Mouse (Mus musculus) stomach, postnatal 0 days (tissue): ENCODE measurements around the gene Rnh1. TPM values are rescaled to one million over a fixed set of nuclear protein-coding genes. Genes with fewer than 3 reads are reported as not detected.

Source experiments
- ATAC-seq: fragments of 200-750 bp; cut with Nextera tagmentation; 2 replicates; pipeline ENCODE4 v1.8.0; 2017; ENCODE audit not compliant: low FRiP score, low TSS enrichment
- DNase-seq: peaks from one replicate; pipeline ENCODE4 v3.0.0-alpha.2; 2016; ENCODE audit warnings: low spot score
- H3K27ac ChIP-seq: fragments of 300-500 bp; sonication (generic); replicated peaks from 2 replicates; pipeline ENCODE4 v1.5.1; 2014; ENCODE audit warnings: mild to moderate bottlenecking, control low read depth
- H3K27me3 ChIP-seq: fragments of 300-500 bp; sonication (generic); 2 replicates; pipeline ENCODE4 v1.6.1; 2014; ENCODE audit warnings: low read length; ENCODE audit not compliant: control insufficient read depth, insufficient read depth
- H3K36me3 ChIP-seq: fragments of 300-500 bp; sonication (generic); 2 replicates; pipeline ENCODE4 v1.6.1; 2014; ENCODE audit warnings: low read length, mixed read lengths; ENCODE audit not compliant: control insufficient read depth, insufficient read depth
- H3K4me1 ChIP-seq: fragments of 300-500 bp; sonication (generic); replicated peaks from 2 replicates; pipeline ENCODE4 v1.6.1; 2014; ENCODE audit warnings: antibody characterized with exemption; ENCODE audit not compliant: control insufficient read depth, insufficient read depth
- H3K4me2 ChIP-seq: fragments of 300-500 bp; sonication (generic); replicated peaks from 2 replicates; pipeline ENCODE4 v1.6.1; 2014; ENCODE audit warnings: low read depth, mild to moderate bottlenecking, control low read depth, moderate library complexity
- H3K4me3 ChIP-seq: fragments of 300-500 bp; sonication (generic); 2 replicates; pipeline ENCODE4 v1.5.1; 2014; ENCODE audit warnings: low read depth, low read length, control low read depth
- H3K9ac ChIP-seq: fragments of 300-500 bp; sonication (generic); 2 replicates; pipeline ENCODE4 v1.6.1; 2014; ENCODE audit warnings: mild to moderate bottlenecking, low read length, control low read depth, mixed read lengths
- H3K9me3 ChIP-seq: fragments of 300-500 bp; sonication (generic); 2 replicates; pipeline ENCODE4 v1.6.1; 2016; ENCODE audit warnings: low read length; ENCODE audit not compliant: control insufficient read depth
- CTCF ChIP-seq: IDR thresholded peaks from 2 replicates; pipeline ENCODE4 v1.5.1; 2016; ENCODE audit warnings: antibody characterized with exemption, low read depth, mild to moderate bottlenecking, moderate library complexity
- EP300 ChIP-seq: optimal IDR thresholded peaks from 2 replicates; pipeline ENCODE3; 2016; ENCODE audit warnings: antibody characterized with exemption
- WGBS: fragments of 180-500 bp; shearing (Covaris S2); extraction: QIAGEN DNeasy Blood & Tissue Kit; methylation state at CpG from one replicate; pipeline ENCODE4 v1.1.7; 2014; 5-methylcytosine and 5-hydroxymethylcytosine counted together
- polyA plus RNA-seq: library from polyadenylated mRNA; unstranded; fragments of >200 nt; fragmentation: Nextera tagmentation; extraction: Ambion mirVana; gene quantifications from 2 replicates; pipeline ENCODE4 v1.2.1, GENCODE M21; 2015

Gene Rnh1
- polyA plus RNA-seq, 1 experiment from 2014 or later: 216 TPM

GRCm38 (mm10) chr7:141191796-141192685, 19.4 kb upstream of the Rnh1 start:
- peaks cover 26% of the 10 kb centered on the region for H3K36me3 ChIP-seq
- no peak for DNase-seq
- no peaks in the 10 kb centered on the region for H3K9me3 ChIP-seq
- no peak overlapping the region for H3K27ac ChIP-seq
- peak overlapping the region; percentile 76; the same call in 1 of the 2 replicates for H3K4me3 ChIP-seq
- peak overlapping the region; percentile 87 for H3K4me2 ChIP-seq
- no peak for ATAC-seq
- TF ChIP-seq CTCF (no peak), EP300 (no peak)
- H3K4me1 ChIP-seq: peaks cover 6% of the 10 kb centered on the region; the same call in 1 of the 2 replicates
- no peak overlapping the region; the same call in 1 of the 2 replicates for H3K9ac ChIP-seq
- 87% methylated on average over 24 of the region's 24 CpGs for WGBS
- H3K27me3 ChIP-seq: no peaks in the 10 kb centered on the region

GRCm38 (mm10) chr7:141191036-141191435, 18.4 kb upstream of the Rnh1 start:
- Histone ChIP-seq H3K9me3 (no peaks in the 10 kb centered on the region), H3K4me2 (no peak overlapping the region), H3K27me3 (no peaks in the 10 kb centered on the region), H3K4me1 (peaks cover 6% of the 10 kb centered on the region; the same call in 1 of the 2 replicates), H3K27ac (no peak overlapping the region), H3K9ac (no peak overlapping the region), H3K4me3 (no peak overlapping the region), H3K36me3 (peaks cover 26% of the 10 kb centered on the region)
- no peak for ATAC-seq
- DNase-seq: no peak
- 80% methylated on average over 14 of the region's 14 CpGs for WGBS
- TF ChIP-seq EP300 (no peak), CTCF (no peak)

DNA sequence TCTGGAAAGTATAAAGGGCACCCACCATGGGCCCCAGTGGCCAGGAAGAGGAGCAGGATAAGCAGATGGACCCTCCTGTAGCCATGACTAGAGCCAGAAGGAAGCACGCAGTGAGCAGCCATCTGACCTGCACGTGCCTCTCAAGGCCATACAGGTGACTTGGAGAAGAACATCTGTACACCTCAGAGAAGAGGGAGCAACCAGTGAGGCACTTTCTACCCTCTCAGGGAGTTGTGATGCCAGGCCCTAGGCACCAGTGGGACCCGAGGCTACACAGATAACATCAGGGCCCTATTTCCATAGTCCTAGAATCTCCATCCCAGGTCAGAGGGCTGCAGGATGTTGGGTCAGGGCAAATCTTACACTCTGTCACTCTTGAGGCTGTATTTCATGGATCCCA, 17.6 kb upstream of the Rnh1 start:
- Histone ChIP-seq H3K27ac (no peak overlapping the region), H3K4me3 (no peak overlapping the region), H3K27me3 (no peaks in the 10 kb centered on the region), H3K36me3 (peaks cover 26% of the 10 kb centered on the region), H3K4me1 (peaks cover 6% of the 10 kb centered on the region; the same call in 1 of the 2 replicates), H3K9ac (no peak overlapping the region), H3K9me3 (no peaks in the 10 kb centered on the region), H3K4me2 (no peak overlapping the region)
- no peak for ATAC-seq
- DNase-seq: no peak
- TF ChIP-seq EP300 (no peak), CTCF (no peak)
- 93% methylated on average over 3 of the region's 3 CpGs for WGBS

- Histone ChIP-seq H3K4me1 (peaks cover 4% of the 10 kb centered on the region; the same call in 1 of the 2 replicates), H3K9me3 (no peaks in the 10 kb centered on the region), H3K36me3 (peaks cover 26% of the 10 kb centered on the region), H3K4me3 (no peak overlapping the region), H3K9ac (no peak overlapping the region), H3K27ac (no peak overlapping the region), H3K4me2 (no peak overlapping the region), H3K27me3 (no peaks in the 10 kb centered on the region)
- no peak for ATAC-seq
- TF ChIP-seq EP300 (no peak), CTCF (no peak)
- 86% methylated on average over 3 of the region's 3 CpGs for WGBS
- DNase-seq: no peak
Measured at GRCm38 (mm10) chr7:141188733-141189132, 16.1 kb upstream of the Rnh1 start.

- no peak overlapping the region for H3K4me3 ChIP-seq
- H3K9me3 ChIP-seq: no peaks in the 10 kb centered on the region
- ATAC-seq (no peak), DNase-seq (no peak)
- WGBS: 71% methylated on average over 3 of the region's 3 CpGs
- no peak overlapping the region for H3K4me2 ChIP-seq
- H3K27me3 ChIP-seq: no peaks in the 10 kb centered on the region
- H3K36me3 ChIP-seq: peaks cover 26% of the 10 kb centered on the region
- TF ChIP-seq CTCF: no peak
- no peak for TF ChIP-seq EP300
- H3K9ac ChIP-seq: no peak overlapping the region
- H3K4me1 ChIP-seq: peaks cover 4% of the 10 kb centered on the region; the same call in 1 of the 2 replicates
- H3K27ac ChIP-seq: no peak overlapping the region
Measured at GRCm38 (mm10) chr7:141188194-141188593, 15.5 kb upstream of the Rnh1 start.

DNA sequence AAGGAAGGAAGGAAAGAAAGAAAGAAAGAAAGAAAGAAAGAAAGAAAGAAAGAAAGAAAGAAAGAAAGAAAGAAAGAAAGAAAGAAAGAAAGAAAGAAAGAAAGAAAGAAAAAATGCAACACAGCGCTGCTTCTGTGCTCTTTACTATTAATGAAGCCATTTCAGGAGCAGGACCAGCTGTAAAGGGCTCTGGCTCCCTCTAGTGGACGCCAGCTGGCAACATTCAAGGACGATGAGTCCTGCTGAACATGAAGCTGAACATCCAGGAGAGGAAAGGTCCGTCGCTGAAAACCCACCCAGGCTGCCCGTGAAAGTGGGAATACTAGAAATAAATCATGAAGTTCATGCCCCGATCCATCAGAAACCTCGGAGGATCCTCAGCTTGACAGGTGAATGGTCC, 3.5 kb upstream of the Rnh1 start:
- Histone ChIP-seq H3K4me3 (no peak overlapping the region), H3K27ac (no peak overlapping the region), H3K36me3 (no peaks in the 10 kb centered on the region), H3K4me1 (no peaks in the 10 kb centered on the region), H3K4me2 (no peak overlapping the region), H3K27me3 (no peaks in the 10 kb centered on the region), H3K9ac (no peak overlapping the region), H3K9me3 (no peaks in the 10 kb centered on the region)
- under 1% methylated on average over 8 of the region's 8 CpGs for WGBS
- TF ChIP-seq CTCF (peak; percentile 97), EP300 (no peak)
- DNase-seq: peak; percentile 88
- no peak for ATAC-seq
